Mouse (Mus musculus): ENCODE data around the gene Hmgcl. TPM values are rescaled to one million over a fixed set of nuclear protein-coding genes. Genes with fewer than 3 reads are reported as not detected.

Gene Hmgcl
- 76.3 and 81.5 TPM in 2 replicates for polyA plus RNA-seq (2016; fragmentation: Nextera tagmentation; extraction: Ambion mirVana)

GRCm38 (mm10) chr4:135946278-135946658 lies at the start of gene Hmgcl:
Hmgcl (plus strand) TSS chr4:135946448.
- peak; percentile 82 for ATAC-seq (ENCODE audit: insufficient number of reproducible peaks, insufficient read depth, low FRiP score, low TSS enrichment)
- H3K9me3 ChIP-seq = no peaks in the 10 kb centered on the region
- peak within 1 kb of the TSS; percentile 64 for H3K9ac ChIP-seq
- H3K4me3 ChIP-seq = peak within 1 kb of the TSS; percentile 91
- peaks cover 10% of the 10 kb centered on the region for H3K36me3 ChIP-seq
- no peaks in the 10 kb centered on the region for H3K27me3 ChIP-seq
- under 1% methylated on average over 23 of the region's 23 CpGs for WGBS
- peak within 1 kb of the TSS; percentile 90 for H3K4me2 ChIP-seq (replicated peaks)
- peak within 1 kb of the TSS; percentile 61 for H3K27ac ChIP-seq
- peaks cover 6% of the 10 kb centered on the region; the same call in 1 of the 2 replicates for H3K4me1 ChIP-seq

- no peaks in the 10 kb centered on the region for H3K27me3 ChIP-seq
- ATAC-seq (ENCODE audit: insufficient number of reproducible peaks, insufficient read depth, low FRiP score, low TSS enrichment) = no peak
- no peaks in the 10 kb centered on the region for H3K9me3 ChIP-seq
- H3K4me2 ChIP-seq (replicated peaks) = no peak overlapping the region
- no peaks in the 10 kb centered on the region for H3K36me3 ChIP-seq
- WGBS = 69% methylated on average over 9 of the region's 9 CpGs
- no peak overlapping the region for H3K4me3 ChIP-seq
- H3K4me1 ChIP-seq = no peaks in the 10 kb centered on the region
- H3K9ac ChIP-seq = no peak overlapping the region
- no peak overlapping the region for H3K27ac ChIP-seq
Measured at GRCm38 (mm10) chr4:135898380-135899049, 47.7 kb upstream of the Hmgcl start.

- ATAC-seq (ENCODE audit: insufficient number of reproducible peaks, insufficient read depth, low FRiP score, low TSS enrichment) = no peak
- H3K4me3 ChIP-seq = no peak overlapping the region
- no peaks in the 10 kb centered on the region for H3K9me3 ChIP-seq
- H3K36me3 ChIP-seq = no peaks in the 10 kb centered on the region
- 81% methylated on average over 7 of the region's 7 CpGs for WGBS
- H3K4me2 ChIP-seq (replicated peaks) = no peak overlapping the region
- H3K9ac ChIP-seq = no peak overlapping the region
- H3K27ac ChIP-seq = no peak overlapping the region
- H3K27me3 ChIP-seq = no peaks in the 10 kb centered on the region
- H3K4me1 ChIP-seq = no peaks in the 10 kb centered on the region
Measured at GRCm38 (mm10) chr4:135899050-135899448, 47.2 kb upstream of the Hmgcl start.

GRCm38 (mm10) chr4:135900008-135900407 lies 46.2 kb upstream of the Hmgcl start:
- Histone ChIP-seq H3K9ac (no peak overlapping the region), H3K9me3 (no peaks in the 10 kb centered on the region), H3K4me1 (no peaks in the 10 kb centered on the region), H3K27ac (no peak overlapping the region), H3K4me3 (no peak overlapping the region), H3K4me2 (replicated peaks) (no peak overlapping the region), H3K27me3 (no peaks in the 10 kb centered on the region), H3K36me3 (no peaks in the 10 kb centered on the region)
- ATAC-seq (ENCODE audit: insufficient number of reproducible peaks, insufficient read depth, low FRiP score, low TSS enrichment) = no peak
- WGBS = 76% methylated on average over 5 of the region's 5 CpGs

GRCm38 (mm10) chr4:135902606-135903242 lies 43.5 kb upstream of the Hmgcl start:
- Histone ChIP-seq H3K4me3 (no peak overlapping the region), H3K9ac (no peak overlapping the region), H3K9me3 (no peaks in the 10 kb centered on the region), H3K27ac (no peak overlapping the region), H3K36me3 (no peaks in the 10 kb centered on the region), H3K4me1 (no peaks in the 10 kb centered on the region), H3K27me3 (no peaks in the 10 kb centered on the region), H3K4me2 (replicated peaks) (no peak overlapping the region)
- no peak for ATAC-seq (ENCODE audit: insufficient number of reproducible peaks, insufficient read depth, low FRiP score, low TSS enrichment)
- 85% methylated on average over 4 of the region's 4 CpGs for WGBS

- ATAC-seq (ENCODE audit: insufficient number of reproducible peaks, insufficient read depth, low FRiP score, low TSS enrichment) = no peak
- H3K27me3 ChIP-seq = no peaks in the 10 kb centered on the region
- H3K9ac ChIP-seq = no peak overlapping the region
- no peak overlapping the region for H3K4me2 ChIP-seq (replicated peaks)
- no peak overlapping the region for H3K4me3 ChIP-seq
- no peak overlapping the region for H3K27ac ChIP-seq
- H3K9me3 ChIP-seq = no peaks in the 10 kb centered on the region
- no peaks in the 10 kb centered on the region for H3K4me1 ChIP-seq
- no peaks in the 10 kb centered on the region for H3K36me3 ChIP-seq
- WGBS = 63% methylated on average over 1 of the region's 1 CpGs
Measured at GRCm38 (mm10) chr4:135904810-135905209, 41.4 kb upstream of the Hmgcl start.

GRCm38 (mm10) chr4:135906633-135907032 lies 39.6 kb upstream of the Hmgcl start:
- Histone ChIP-seq H3K36me3 (no peaks in the 10 kb centered on the region), H3K27ac (no peak overlapping the region), H3K4me2 (replicated peaks) (no peak overlapping the region), H3K9me3 (no peaks in the 10 kb centered on the region), H3K4me1 (no peaks in the 10 kb centered on the region), H3K4me3 (no peak overlapping the region), H3K27me3 (no peaks in the 10 kb centered on the region), H3K9ac (no peak overlapping the region)
- WGBS = 74% methylated on average over 3 of the region's 3 CpGs
- ATAC-seq (ENCODE audit: insufficient number of reproducible peaks, insufficient read depth, low FRiP score, low TSS enrichment) = no peak

GRCm38 (mm10) chr4:135909326-135910066 lies 36.8 kb upstream of the Hmgcl start:
- H3K4me2 ChIP-seq (replicated peaks) = no peak overlapping the region
- no peaks in the 10 kb centered on the region for H3K36me3 ChIP-seq
- H3K4me1 ChIP-seq = no peaks in the 10 kb centered on the region; the same call in 1 of the 2 replicates
- no peak overlapping the region for H3K4me3 ChIP-seq
- ATAC-seq (ENCODE audit: insufficient number of reproducible peaks, insufficient read depth, low FRiP score, low TSS enrichment) = no peak
- WGBS = 60% methylated on average over 13 of the region's 13 CpGs
- no peaks in the 10 kb centered on the region for H3K9me3 ChIP-seq
- H3K9ac ChIP-seq = no peak overlapping the region
- no peak overlapping the region for H3K27ac ChIP-seq
- no peaks in the 10 kb centered on the region for H3K27me3 ChIP-seq

- no peak overlapping the region for H3K4me3 ChIP-seq
- no peak overlapping the region for H3K27ac ChIP-seq
- H3K36me3 ChIP-seq = no peaks in the 10 kb centered on the region
- no peaks in the 10 kb centered on the region for H3K27me3 ChIP-seq
- no peaks in the 10 kb centered on the region for H3K9me3 ChIP-seq
- H3K9ac ChIP-seq = no peak overlapping the region
- no peaks in the 10 kb centered on the region; the same call in 1 of the 2 replicates for H3K4me1 ChIP-seq
- no peak for ATAC-seq (ENCODE audit: insufficient number of reproducible peaks, insufficient read depth, low FRiP score, low TSS enrichment)
- no peak overlapping the region for H3K4me2 ChIP-seq (replicated peaks)
- 70% methylated on average over 7 of the region's 7 CpGs for WGBS
Measured at GRCm38 (mm10) chr4:135911531-135911930, 34.7 kb upstream of the Hmgcl start.

- Histone ChIP-seq H3K27me3 (no peaks in the 10 kb centered on the region), H3K27ac (no peak overlapping the region), H3K9me3 (no peaks in the 10 kb centered on the region), H3K9ac (no peak overlapping the region), H3K4me1 (no peaks in the 10 kb centered on the region; the same call in 1 of the 2 replicates), H3K36me3 (no peaks in the 10 kb centered on the region), H3K4me2 (replicated peaks) (no peak overlapping the region), H3K4me3 (no peak overlapping the region)
- 52% methylated on average over 3 of the region's 3 CpGs for WGBS
- no peak for ATAC-seq (ENCODE audit: insufficient number of reproducible peaks, insufficient read depth, low FRiP score, low TSS enrichment)
Measured at GRCm38 (mm10) chr4:135912164-135912563, 34.1 kb upstream of the Hmgcl start.

- Histone ChIP-seq H3K27ac (no peak overlapping the region), H3K4me3 (no peak overlapping the region), H3K9me3 (no peaks in the 10 kb centered on the region), H3K4me2 (replicated peaks) (no peak overlapping the region), H3K36me3 (no peaks in the 10 kb centered on the region), H3K4me1 (no peaks in the 10 kb centered on the region; the same call in 1 of the 2 replicates), H3K27me3 (no peaks in the 10 kb centered on the region), H3K9ac (no peak overlapping the region)
- WGBS = 33% methylated on average over 3 of the region's 3 CpGs
- ATAC-seq (ENCODE audit: insufficient number of reproducible peaks, insufficient read depth, low FRiP score, low TSS enrichment) = peak; percentile 60; the same call in 1 of the 2 replicates
Measured at GRCm38 (mm10) chr4:135912835-135913234, 33.4 kb upstream of the Hmgcl start.

GRCm38 (mm10) chr4:135913433-135913832 lies 32.8 kb upstream of the Hmgcl start:
- Histone ChIP-seq H3K36me3 (no peaks in the 10 kb centered on the region), H3K9me3 (no peaks in the 10 kb centered on the region), H3K4me3 (no peak overlapping the region), H3K4me2 (replicated peaks) (no peak overlapping the region), H3K27ac (no peak overlapping the region), H3K4me1 (no peaks in the 10 kb centered on the region; the same call in 1 of the 2 replicates), H3K27me3 (no peaks in the 10 kb centered on the region), H3K9ac (no peak overlapping the region)
- WGBS = 70% methylated on average over 4 of the region's 4 CpGs
- ATAC-seq (ENCODE audit: insufficient number of reproducible peaks, insufficient read depth, low FRiP score, low TSS enrichment) = no peak

All from embryonic facial prominence, embryonic 12.5 days (tissue).